Mouse (Mus musculus) bone marrow macrophage, adult 2 months (primary cell): ENCODE data around the gene Fkbp1a. TPM values are rescaled to one million over a fixed set of nuclear protein-coding genes. Genes with fewer than 3 reads are reported as not detected.

Experiments used
- H3K27ac ChIP-seq: 2 replicates; pipeline ENCODE4 v1.5.1; 2012; ENCODE audit warnings: low read depth, low read length; ENCODE audit not compliant: insufficient read depth
- H3K4me1 ChIP-seq: 2 replicates; pipeline ENCODE4 v1.6.1; 2012; ENCODE audit warnings: low read length; ENCODE audit not compliant: control insufficient read depth, insufficient read depth
- H3K4me3 ChIP-seq: 2 replicates; pipeline ENCODE4 v1.5.1; 2012; ENCODE audit warnings: mild to moderate bottlenecking, low read length, moderate library complexity; ENCODE audit not compliant: insufficient read depth
- CTCF ChIP-seq: IDR thresholded peaks from 2 replicates; pipeline ENCODE4 v1.5.1; 2012; ENCODE audit warnings: low read depth, mild to moderate bottlenecking, low read length, moderate library complexity
- POLR2A ChIP-seq: IDR thresholded peaks from 2 replicates; pipeline ENCODE4 v1.6.1; 2012; ENCODE audit warnings: mild to moderate bottlenecking, low read depth, low read length, borderline replicate concordance
- polyA plus RNA-seq: library from polyadenylated mRNA; stranded (reverse); fragments of >200 nt; gene quantifications from 2 replicates; pipeline ENCODE4 v1.2.4, GENCODE M21; 2012; ENCODE audit not compliant: missing spikeins, insufficient read depth, insufficient read length

Gene Fkbp1a
- polyA plus RNA-seq, 1 experiment: 184 TPM

GRCm38 (mm10) chr2:151598068-151598467, 55.8 kb downstream of the Fkbp1a start:
- H3K4me1 ChIP-seq: peaks cover 5% of the 10 kb centered on the region
- H3K4me3 ChIP-seq: no peak overlapping the region
- H3K27ac ChIP-seq: no peak overlapping the region
- no peak for TF ChIP-seq POLR2A
- TF ChIP-seq CTCF: no peak

- no peak for TF ChIP-seq CTCF
- no peak for TF ChIP-seq POLR2A
Observed at GRCm38 (mm10) chr2:151602106-151602505, 59.8 kb downstream of the Fkbp1a start.

GRCm38 (mm10) chr2:151603630-151604029, 61.3 kb downstream of the Fkbp1a start:
- Histone ChIP-seq H3K27ac (no peak overlapping the region), H3K4me1 (peaks cover 5% of the 10 kb centered on the region), H3K4me3 (no peak overlapping the region)
- TF ChIP-seq POLR2A (no peak), CTCF (no peak)

More at GRCm38 (mm10) chr2:151602106-151602505, 59.8 kb downstream of the Fkbp1a start:
- Histone ChIP-seq H3K4me3 (no peak overlapping the region), H3K4me1 (peaks cover 5% of the 10 kb centered on the region), H3K27ac (no peak overlapping the region)

GRCm38 (mm10) chr2:151605437-151605987, 63.2 kb downstream of the Fkbp1a start:
- H3K4me3 ChIP-seq: no peak overlapping the region
- TF ChIP-seq CTCF (no peak), POLR2A (no peak)
- H3K4me1 ChIP-seq: no peaks in the 10 kb centered on the region
- H3K27ac ChIP-seq: no peak overlapping the region

GRCm38 (mm10) chr2:151608435-151608834, 66.2 kb downstream of the Fkbp1a start:
- H3K27ac ChIP-seq: no peak overlapping the region
- TF ChIP-seq POLR2A (no peak), CTCF (no peak)
- no peaks in the 10 kb centered on the region for H3K4me1 ChIP-seq
- H3K4me3 ChIP-seq: no peak overlapping the region

GRCm38 (mm10) chr2:151609974-151610373, 67.7 kb downstream of the Fkbp1a start:
- H3K4me1 ChIP-seq: no peaks in the 10 kb centered on the region
- H3K4me3 ChIP-seq: no peak overlapping the region
- TF ChIP-seq CTCF (no peak), POLR2A (no peak)
- H3K27ac ChIP-seq: no peak overlapping the region

Other genes with a start within 250 kb of the Fkbp1a start
- not detected in 2 replicates for gene 4921509C19Rik, start 66.3 kb upstream of the Fkbp1a start, polyA plus RNA-seq
- gene Nsfl1c, start 48.3 kb upstream of the Fkbp1a start, polyA plus RNA-seq: 67.5 and 69.3 TPM in 2 replicates
- not detected in 2 replicates for gene Sdcbp2, start 30.1 kb downstream of the Fkbp1a start, polyA plus RNA-seq
- not detected in 2 replicates for gene Snph, start 90.1 kb downstream of the Fkbp1a start, polyA plus RNA-seq
- not detected in 2 replicates for gene Rad21l, start 126.0 kb downstream of the Fkbp1a start, polyA plus RNA-seq
- gene Tmem74b, start 159.5 kb downstream of the Fkbp1a start, polyA plus RNA-seq: not detected in 2 replicates
- gene Psmf1, start 201.7 kb downstream of the Fkbp1a start, polyA plus RNA-seq: 28.5 and 28.9 TPM in 2 replicates